Mouse (Mus musculus) embryonic facial prominence, embryonic 11.5 days (tissue): ENCODE results near the gene Dgat2. TPM values are rescaled to one million over a fixed set of nuclear protein-coding genes. Genes with fewer than 3 reads are reported as not detected.

Experiments used
- ATAC-seq: fragments of 200-750 bp; cut with Nextera tagmentation; replicated peaks from 2 replicates; pipeline ENCODE4 v1.8.0; 2017; ENCODE audit warnings: low read depth; ENCODE audit not compliant: insufficient number of reproducible peaks, low FRiP score, low TSS enrichment
- DNase-seq: peaks from one replicate; pipeline ENCODE4 v3.0.0-alpha.2; 2015; ENCODE audit warnings: low spot score
- H3K27ac ChIP-seq: fragments of 300-500 bp; sonication (generic); replicated peaks from 2 replicates; pipeline ENCODE4 v1.5.1; 2014; ENCODE audit warnings: mild to moderate bottlenecking, low read depth, low read length, control low read depth
- H3K27me3 ChIP-seq: fragments of 300-500 bp; sonication (generic); 2 replicates; pipeline ENCODE4 v1.6.1; 2014; ENCODE audit warnings: mild to moderate bottlenecking, low read length, moderate library complexity, mixed read lengths; ENCODE audit not compliant: control insufficient read depth, insufficient read depth
- H3K36me3 ChIP-seq: fragments of 300-500 bp; sonication (generic); replicated peaks from 2 replicates; pipeline ENCODE4 v1.6.1; 2014; ENCODE audit warnings: low read depth, mild to moderate bottlenecking, low read length, moderate library complexity, mixed read lengths; ENCODE audit not compliant: control insufficient read depth, insufficient read depth
- H3K4me1 ChIP-seq: fragments of 300-500 bp; sonication (generic); 2 replicates; pipeline ENCODE4 v1.6.1; 2014; ENCODE audit warnings: low read length, mixed read lengths; ENCODE audit not compliant: control insufficient read depth, insufficient read depth
- H3K4me2 ChIP-seq: fragments of 300-500 bp; sonication (generic); 2 replicates; pipeline ENCODE4 v1.6.1; 2014; ENCODE audit warnings: low read depth, mild to moderate bottlenecking, control low read depth, low read length, moderate library complexity
- H3K4me3 ChIP-seq: fragments of 300-500 bp; sonication (generic); 2 replicates; pipeline ENCODE4 v1.5.1; 2014; ENCODE audit warnings: low read depth, low read length, control low read depth
- H3K9ac ChIP-seq: fragments of 300-500 bp; sonication (generic); replicated peaks from 2 replicates; pipeline ENCODE4 v1.6.1; 2014; ENCODE audit warnings: mild to moderate bottlenecking, control low read depth, low read length
- H3K9me3 ChIP-seq: fragments of 300-500 bp; sonication (generic); replicated peaks from 2 replicates; pipeline ENCODE4 v1.6.1; 2016; ENCODE audit warnings: mild to moderate bottlenecking, low read length, inconsistent platforms, mixed read lengths; ENCODE audit not compliant: control insufficient read depth
- WGBS: fragments of 180-500 bp; shearing (Covaris S2); extraction: QIAGEN DNeasy Blood & Tissue Kit; methylation state at CpG from one replicate; pipeline ENCODE4 v1.1.7; 2014; 5-methylcytosine and 5-hydroxymethylcytosine counted together
- polyA plus RNA-seq: library from polyadenylated mRNA; unstranded; fragments of >200 nt; fragmentation: Nextera tagmentation; extraction: Ambion mirVana; gene quantifications from 2 replicates; pipeline ENCODE4 v1.2.1, GENCODE M21; 2014

Gene Dgat2
- polyA plus RNA-seq, 1 experiment from 2014 or later, result 9.4 TPM

GRCm38 (mm10) chr7:99188630-99189029 is 6.1 kb upstream of the Dgat2 start:
- H3K4me1 ChIP-seq, result no peaks in the 10 kb centered on the region
- H3K27ac ChIP-seq, result no peak overlapping the region
- ATAC-seq (no peak), DNase-seq (no peak)
- H3K36me3 ChIP-seq, result no peaks in the 10 kb centered on the region
- no peak overlapping the region for H3K9ac ChIP-seq
- WGBS, result 72% methylated on average over 6 of the region's 6 CpGs
- H3K4me2 ChIP-seq, result no peak overlapping the region
- no peaks in the 10 kb centered on the region for H3K9me3 ChIP-seq
- H3K27me3 ChIP-seq, result no peaks in the 10 kb centered on the region
- no peak overlapping the region for H3K4me3 ChIP-seq

- H3K36me3 ChIP-seq, result no peaks in the 10 kb centered on the region
- H3K9me3 ChIP-seq, result no peaks in the 10 kb centered on the region
- no peak overlapping the region for H3K4me3 ChIP-seq
- H3K27me3 ChIP-seq, result no peaks in the 10 kb centered on the region
- no peaks in the 10 kb centered on the region for H3K4me1 ChIP-seq
- 87% methylated on average over 5 of the region's 5 CpGs for WGBS
- no peak for DNase-seq
- H3K27ac ChIP-seq, result no peak overlapping the region
- no peak overlapping the region for H3K9ac ChIP-seq
- no peak for ATAC-seq
- H3K4me2 ChIP-seq, result no peak overlapping the region
Measured at GRCm38 (mm10) chr7:99187451-99187850, 4.9 kb upstream of the Dgat2 start.

GRCm38 (mm10) chr7:99185405-99185804 is 2.9 kb upstream of the Dgat2 start:
- no peaks in the 10 kb centered on the region for H3K36me3 ChIP-seq
- H3K4me2 ChIP-seq, result no peak overlapping the region
- WGBS, result 91% methylated on average over 3 of the region's 3 CpGs
- no peak overlapping the region for H3K4me3 ChIP-seq
- no peaks in the 10 kb centered on the region for H3K27me3 ChIP-seq
- no peaks in the 10 kb centered on the region for H3K9me3 ChIP-seq
- DNase-seq (no peak), ATAC-seq (no peak)
- no peak overlapping the region for H3K9ac ChIP-seq
- H3K4me1 ChIP-seq, result no peaks in the 10 kb centered on the region
- no peak overlapping the region for H3K27ac ChIP-seq

GRCm38 (mm10) chr7:99183751-99184150 is 1.2 kb upstream of the Dgat2 start:
- Histone ChIP-seq H3K9ac (no peak overlapping the region), H3K4me2 (no peak overlapping the region), H3K27me3 (no peaks in the 10 kb centered on the region), H3K36me3 (no peaks in the 10 kb centered on the region), H3K4me1 (no peaks in the 10 kb centered on the region), H3K9me3 (no peaks in the 10 kb centered on the region), H3K27ac (no peak overlapping the region), H3K4me3 (no peak overlapping the region)
- ATAC-seq (no peak), DNase-seq (no peak)
- 77% methylated on average over 6 of the region's 6 CpGs for WGBS

- Histone ChIP-seq H3K4me3 (peak overlapping the region; percentile 59), H3K36me3 (no peaks in the 10 kb centered on the region), H3K27ac (0 out of 2 replicates have a peak overlapping the region, but pooled peaks have one; percentile 22), H3K9me3 (no peaks in the 10 kb centered on the region), H3K4me2 (peak overlapping the region; percentile 86), H3K27me3 (no peaks in the 10 kb centered on the region), H3K9ac (peak overlapping the region; percentile 81), H3K4me1 (no peaks in the 10 kb centered on the region)
- 22% methylated on average over 14 of the region's 14 CpGs for WGBS
- ATAC-seq (no peak), DNase-seq (no peak)
Measured at GRCm38 (mm10) chr7:99181619-99182431, 694 bp downstream of the Dgat2 start.

GRCm38 (mm10) chr7:99180162-99180561 is 2.4 kb downstream of the Dgat2 start:
- H3K4me1 ChIP-seq, result no peaks in the 10 kb centered on the region

GRCm38 (mm10) chr7:99179271-99179670 is 3.2 kb downstream of the Dgat2 start:
- 88% methylated on average over 9 of the region's 9 CpGs for WGBS
- Histone ChIP-seq H3K4me1 (no peaks in the 10 kb centered on the region), H3K4me2 (no peak overlapping the region), H3K9ac (no peak overlapping the region), H3K27ac (no peak overlapping the region), H3K36me3 (no peaks in the 10 kb centered on the region), H3K9me3 (no peaks in the 10 kb centered on the region), H3K27me3 (no peaks in the 10 kb centered on the region), H3K4me3 (no peak overlapping the region)
- ATAC-seq (no peak), DNase-seq (no peak)

More at GRCm38 (mm10) chr7:99180162-99180561, 2.4 kb downstream of the Dgat2 start:
- DNase-seq (no peak), ATAC-seq (no peak)
- 92% methylated on average over 1 of the region's 1 CpGs for WGBS
- Histone ChIP-seq H3K9ac (no peak overlapping the region), H3K27me3 (no peaks in the 10 kb centered on the region), H3K36me3 (no peaks in the 10 kb centered on the region), H3K4me3 (no peak overlapping the region), H3K9me3 (no peaks in the 10 kb centered on the region), H3K4me2 (no peak overlapping the region), H3K27ac (no peak overlapping the region)

- WGBS, result 81% methylated on average over 5 of the region's 5 CpGs
- no peaks in the 10 kb centered on the region for H3K36me3 ChIP-seq
- DNase-seq, result no peak
- H3K9ac ChIP-seq, result no peak overlapping the region
- H3K27ac ChIP-seq, result no peak overlapping the region
- no peak overlapping the region for H3K4me3 ChIP-seq
- H3K4me1 ChIP-seq, result no peaks in the 10 kb centered on the region
- H3K27me3 ChIP-seq, result no peaks in the 10 kb centered on the region
- H3K4me2 ChIP-seq, result no peak overlapping the region
- H3K9me3 ChIP-seq, result no peaks in the 10 kb centered on the region
- ATAC-seq, result no peak
Measured at GRCm38 (mm10) chr7:99177386-99177785, 5.1 kb downstream of the Dgat2 start.
